ENCODE assay signal across 28 mouse cellular contexts in the genomic region with DNA sequence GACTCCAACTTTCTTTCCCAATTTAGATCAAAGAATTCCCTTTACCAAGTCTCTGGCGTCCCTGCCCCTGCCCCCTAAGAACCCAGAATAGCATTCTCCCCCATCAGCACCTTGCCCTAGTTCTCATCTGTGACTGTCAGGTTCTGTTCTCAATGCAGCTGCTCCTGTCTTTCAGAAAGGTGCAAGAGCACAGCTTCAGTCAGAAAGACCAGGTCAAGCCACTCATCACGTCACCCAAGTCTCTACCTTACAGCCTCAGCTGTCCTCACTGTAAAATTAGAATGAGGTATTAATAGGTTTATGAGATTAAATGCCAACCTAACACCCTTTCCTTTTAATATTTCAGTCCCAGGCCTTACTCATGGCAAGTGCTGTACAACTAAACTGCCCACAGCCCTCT. TPM values are rescaled to one million over a fixed set of nuclear protein-coding genes. Genes with fewer than 3 reads are reported as not detected.
A peak's percentile ranks its signal among the peaks of the same experiment; 100 is the strongest.
DNase-seq lines count a peak whose midpoint lies in the region; ATAC-seq and TF ChIP-seq lines count a peak whose summit lies in the region.
"Had no signal": no experiment of that assay in that cellular context is flagged by ENCODE, and none has a peak within 500 bp of the region (broad histone marks: within the 10 kb centered on the region; RNA-seq: fewer than 3 reads in every experiment).

No protein-coding gene starts in this region.

- no peak for TF ChIP-seq POLR2A in myocyte (IDR thresholded peaks at IDR 0.05; ENCODE audit: insufficient read length, low read depth)

- peaks cover 18% of the 10 kb centered on the region for H3K4me1 ChIP-seq in heart, embryonic 12.5 days (replicated peaks)
- H3K4me1 ChIP-seq: embryonic facial prominence, embryonic 15.5 days; forebrain, embryonic 13.5 days had no signal

- no peaks in the 10 kb centered on the region for H3K27me3 ChIP-seq in heart, embryonic 12.5 days (replicated peaks)
- H3K27me3 ChIP-seq in myocyte (ENCODE audit: control insufficient read depth, insufficient read depth, insufficient read length): no peaks in the 10 kb centered on the region
- H3K27me3 ChIP-seq: embryonic facial prominence, embryonic 15.5 days; forebrain, embryonic 13.5 days had no signal

- no peaks in the 10 kb centered on the region for H3K79me2 ChIP-seq in myocyte (ENCODE audit: control insufficient read depth, insufficient read depth)

- H3K27ac ChIP-seq in heart, embryonic 12.5 days (ENCODE audit: poor library complexity, severe bottlenecking): peak overlapping the region; percentile 51
- H3K27ac ChIP-seq: embryonic facial prominence, embryonic 15.5 days; forebrain, embryonic 13.5 days; hindbrain, embryonic 14.5 days; liver, embryonic 14.5 days had no signal

- H3K9me3 ChIP-seq in heart, embryonic 12.5 days (replicated peaks): no peaks in the 10 kb centered on the region
- H3K9me3 ChIP-seq: embryonic facial prominence, embryonic 15.5 days; forebrain, embryonic 13.5 days had no signal

- ATAC-seq in heart, embryonic 12.5 days (ENCODE audit: insufficient number of reproducible peaks, low FRiP score): no peak
- ATAC-seq: CD4-positive, CD25-positive, alpha-beta regulatory T cell, adult 4 months; forebrain, embryonic 13.5 days; inflammation-experienced regulatory T-cells, adult 6 months had no signal

- DNase-seq in gastrocnemius, adult 8-10 months (ENCODE audit: low spot score in 2 of 2): peak; percentile 30 to 54
- DNase-seq in gastrocnemius, postnatal 14 days: no peak
- no peak for DNase-seq in heart, adult 8-10 months (ENCODE audit: low spot score)
- DNase-seq in gastrocnemius, postnatal 25 days: peak; percentile 57
- DNase-seq in adipocyte (ENCODE audit: low spot score): no peak
- DNase-seq: adrenal gland, postnatal 25 days; cerebellum, adult 18-20 months; cerebellum, postnatal 10 days; kidney, adult 11 months; kidney, postnatal 14 days; layer of hippocampus, adult 9-11 months; liver; lung, embryonic 14.5 days; lung, postnatal 14 days; midbrain, embryonic 14.5 days; right cerebral cortex, postnatal 25 days; spleen, adult 18-20 months; thymus, postnatal 14 days had no signal

- 30% methylated on average over 2 of the region's 2 CpGs for WGBS in heart, embryonic 12.5 days

- no peak overlapping the region for H3ac ChIP-seq in myocyte (ENCODE audit: control insufficient read depth, insufficient read length)

- H3K36me3 ChIP-seq in heart, embryonic 12.5 days: peaks cover 42% of the 10 kb centered on the region
- H3K36me3 ChIP-seq in myocyte (ENCODE audit: control insufficient read depth, insufficient read depth): peaks cover 30% of the 10 kb centered on the region

- no peak overlapping the region for H3K9ac ChIP-seq in heart, embryonic 12.5 days
- H3K9ac ChIP-seq: embryonic facial prominence, embryonic 15.5 days; forebrain, embryonic 13.5 days; hindbrain, embryonic 14.5 days; liver, embryonic 14.5 days; lung, embryonic 14.5 days had no signal

- no peak overlapping the region for H3K4me2 ChIP-seq in heart, embryonic 12.5 days
- H3K4me2 ChIP-seq in myocyte (ENCODE audit: low read depth): no peak overlapping the region
- H3K4me2 ChIP-seq: embryonic facial prominence, embryonic 15.5 days; forebrain, embryonic 13.5 days; hindbrain, embryonic 14.5 days; lung, embryonic 14.5 days had no signal

- H3K4me3 ChIP-seq in heart, embryonic 12.5 days: no peak overlapping the region
- no peak overlapping the region for H3K4me3 ChIP-seq in myocyte
- H3K4me3 ChIP-seq: embryonic facial prominence, embryonic 15.5 days; forebrain, embryonic 13.5 days had no signal

- intact Hi-C loops in gastrocnemius, postnatal 14 days (cut with DNase I; ENCODE audit: low total_unique reads): no loop called here

TF ChIP-seq in myocyte, 11 proteins besides CTCF, POLR2A, EP300 and RAD21:
- TF ChIP-seq REST (IDR thresholded peaks at IDR 0.05; ENCODE audit: insufficient read depth, insufficient read length) (no peak), MYOG (IDR thresholded peaks at IDR 0.05; ENCODE audit: control insufficient read depth in 1 of 3, insufficient read depth in 1 of 3, insufficient read length in 2 of 3, low read depth in 2 of 3) (peak in 2 of 3 experiments; percentile 42 to 78), E2F4 (IDR thresholded peaks at IDR 0.05; ENCODE audit: insufficient read depth) (no peak), TCF3 (IDR thresholded peaks at IDR 0.05; ENCODE audit: insufficient read length, low read depth) (no peak), USF1 (IDR thresholded peaks at IDR 0.05; ENCODE audit: low read depth) (no peak), MAX (IDR thresholded peaks at IDR 0.05; ENCODE audit: low read depth) (no peak), CEBPB (IDR thresholded peaks at IDR 0.05; ENCODE audit: insufficient read depth, poor library complexity, severe bottlenecking) (no peak), MYOD1 (IDR thresholded peaks at IDR 0.05; ENCODE audit: control insufficient read depth in 1 of 3, insufficient read length in 2 of 3, low read depth in 2 of 3) (peak; percentile 82 to 97 (median 84)), SRF (IDR thresholded peaks at IDR 0.05; ENCODE audit: control insufficient read depth, insufficient read length, low read depth) (no peak), TCF12 (IDR thresholded peaks at IDR 0.05; ENCODE audit: insufficient read depth, poor library complexity, severe bottlenecking) (no peak), POLR2AphosphoS2 (IDR thresholded peaks at IDR 0.05; ENCODE audit: insufficient read length, low read depth) (no peak)

RNA-seq across cellular contexts. Expression of a gene that starts 23.3 kb away (rescaled TPM):
- total RNA-seq in gastrocnemius, adult 8-10 months (2022): 1 to 10 TPM in 1 of 4 experiments, under 1 TPM in 2, not detected in 1; 0.63 to 2.0 (median 0.72) TPM
- total RNA-seq in gastrocnemius, postnatal 14 days (2021): 1 to 10 TPM; 1.6 to 2.5 TPM
- 16.5 and 22.5 TPM in 2 replicates for polyA plus RNA-seq in heart, embryonic 12.5 days (2016; fragmentation: Nextera tagmentation; extraction: Ambion mirVana)
- total RNA-seq in heart, adult 8-10 months (2022): 1 to 10 TPM; 3.4 to 7.2 (median 4.4) TPM
- 1 to 10 TPM; 1.4 to 1.6 TPM for total RNA-seq in gastrocnemius, postnatal 25 days (2021)
- polyA plus RNA-seq in myocyte (2012; fragmentation: generic; extraction: Trizol): 7.2 TPM

RNA-seq across cellular contexts. Expression of a gene that starts 45.8 kb away (rescaled TPM):
- 1 to 10 TPM in 3 of 4 experiments, under 1 TPM in 1; 0.97 to 1.5 (median 1.2) TPM for total RNA-seq in gastrocnemius, adult 8-10 months (2022)
- total RNA-seq in gastrocnemius, postnatal 14 days (2021): 1 to 10 TPM; 6.2 to 7.3 TPM
- polyA plus RNA-seq in heart, embryonic 12.5 days (2016; fragmentation: Nextera tagmentation; extraction: Ambion mirVana): 4.5 and 5.6 TPM in 2 replicates
- 1 to 10 TPM; 2.5 to 5.4 (median 3.6) TPM for total RNA-seq in heart, adult 8-10 months (2022)
- total RNA-seq in gastrocnemius, postnatal 25 days (2021): 1 to 10 TPM; 1.6 to 2.7 TPM
- polyA plus RNA-seq in myocyte (2012; fragmentation: generic; extraction: Trizol): 162 TPM
- total RNA-seq: monocyte, adult 5-6 weeks; neutrophil, adult 5-6 weeks had no signal
- polyA plus RNA-seq: CD4-positive, CD25-positive, alpha-beta regulatory T cell, adult 4 months; inflammation-experienced regulatory T-cells, adult 6 months had no signal

Comparison
In these comparisons a context has a peak if more than half of its experiments do, and no peak if none do; other contexts are left out.
1. DNase-seq: peak in gastrocnemius, adult 8-10 months (2 of 2) and gastrocnemius, postnatal 25 days (single experiment); none in gastrocnemius, postnatal 14 days (single experiment), heart, adult 8-10 months (single experiment) and adipocyte (single experiment).